In the genomic region with DNA sequence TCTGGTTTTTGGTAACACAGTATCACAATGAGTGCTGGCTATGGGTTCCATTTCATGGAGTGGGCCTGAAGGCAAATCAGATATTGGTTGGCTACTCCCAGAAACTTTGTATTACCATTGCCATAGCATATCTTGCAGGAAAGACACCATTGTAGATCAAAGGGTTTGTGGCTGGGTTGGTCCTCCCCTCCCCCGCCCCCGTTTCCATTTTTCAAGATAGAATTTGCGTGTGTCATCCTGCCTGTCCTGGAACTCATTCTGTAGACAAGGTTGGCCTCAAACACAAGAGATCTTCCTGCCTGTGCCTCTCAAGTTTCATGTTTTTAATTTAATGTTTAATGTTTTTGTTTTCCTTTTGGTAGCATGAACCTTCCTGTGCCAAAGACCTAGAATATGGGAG, we compare ENCODE assay signal across 23 mouse cellular contexts.
DNase-seq lines count a peak whose midpoint lies in the region; ATAC-seq lines count a peak whose summit lies in the region.
"Had no signal": no experiment of that assay in that cellular context is flagged by ENCODE, and none has a peak within 500 bp of the region (broad histone marks: within the 10 kb centered on the region; RNA-seq: fewer than 3 reads in every experiment).

No protein-coding gene starts in this region.

- ATAC-seq in activated CD4-positive, CD25-positive, alpha-beta regulatory T cell, adult 4 months: peak; percentile 41
- no peak for ATAC-seq in neural tube, embryonic 15.5 days (ENCODE audit: low FRiP score)
- ATAC-seq: forebrain, embryonic 14.5 days; forebrain, postnatal 0 days; hindbrain, postnatal 0 days; Patski had no signal

- H3K36me3 ChIP-seq in neural tube, embryonic 15.5 days: no peaks in the 10 kb centered on the region

- no peak overlapping the region for H3K4me2 ChIP-seq in neural tube, embryonic 15.5 days
- H3K4me2 ChIP-seq: embryonic facial prominence, embryonic 12.5 days; embryonic facial prominence, embryonic 15.5 days; heart, embryonic 11.5 days; hindbrain, embryonic 13.5 days had no signal

- no peak overlapping the region for H3K9ac ChIP-seq in neural tube, embryonic 15.5 days (replicated peaks)
- H3K9ac ChIP-seq: embryonic facial prominence, embryonic 12.5 days; embryonic facial prominence, embryonic 15.5 days; forebrain, postnatal 0 days; hindbrain, embryonic 13.5 days had no signal

- peak; percentile 68 for DNase-seq in CD4-positive helper T cell, adult 2 months (ENCODE audit: low read depth, low spot score)
- peak; percentile 62 for DNase-seq in CD4-positive, CD25-positive, alpha-beta regulatory T cell, adult 2 months (ENCODE audit: low read depth, low spot score)
- DNase-seq in naive thymus-derived CD4-positive, alpha-beta T cell, adult 2 months (ENCODE audit: low read depth): peak; percentile 64
- DNase-seq in kidney, adult 18-20 months: no peak
- DNase-seq: adrenal gland, adult 2 months; adrenal gland, postnatal 14 days; cerebellum, adult 11 months; cerebellum, adult 2 months; cerebellum, adult 9-11 months; cerebellum, postnatal 25 days; forebrain, postnatal 0 days; gastrocnemius, adult 2 months; gastrocnemius, postnatal 14 days; heart, adult 11 months had no signal

- WGBS in neural tube, embryonic 15.5 days: 96% methylated on average over 3 of the region's 3 CpGs

- no peak overlapping the region for H3K27ac ChIP-seq in neural tube, embryonic 15.5 days (replicated peaks)
- H3K27ac ChIP-seq: embryonic facial prominence, embryonic 12.5 days; embryonic facial prominence, embryonic 15.5 days; gastrocnemius, adult 2 months; hindbrain, embryonic 13.5 days; hindbrain, postnatal 0 days had no signal

- H3K4me3 ChIP-seq in neural tube, embryonic 15.5 days (replicated peaks): no peak overlapping the region
- H3K4me3 ChIP-seq: embryonic facial prominence, embryonic 12.5 days; embryonic facial prominence, embryonic 15.5 days; gastrocnemius, adult 2 months; hindbrain, embryonic 13.5 days had no signal

- no peaks in the 10 kb centered on the region for H3K27me3 ChIP-seq in neural tube, embryonic 15.5 days (replicated peaks)
- H3K27me3 ChIP-seq: embryonic facial prominence, embryonic 12.5 days; embryonic facial prominence, embryonic 15.5 days; hindbrain, embryonic 13.5 days; Patski had no signal

- H3K4me1 ChIP-seq in neural tube, embryonic 15.5 days: peaks cover 5% of the 10 kb centered on the region; the same call in 1 of the 2 replicates

- H3K9me3 ChIP-seq in neural tube, embryonic 15.5 days (replicated peaks): no peaks in the 10 kb centered on the region
- H3K9me3 ChIP-seq: embryonic facial prominence, embryonic 12.5 days; embryonic facial prominence, embryonic 15.5 days; hindbrain, embryonic 13.5 days had no signal
